Mouse (Mus musculus): ENCODE measurements at regions not wholly inside any gene's neighbourhood (a gene's known extent, or its start where the extent isn't known, plus 50 kb on each side); places are given as distances from the start of the nearest gene placed in this dataset.

- TF ChIP-seq CTCF (IDR thresholded peaks at IDR 0.05; ENCODE audit: extremely low read depth, insufficient read depth, low read length), result no peak
- no peak for TF ChIP-seq POLR2A (IDR thresholded peaks at IDR 0.05; ENCODE audit: extremely low read depth, insufficient read depth, low read length)
- Histone ChIP-seq H3K4me3 (ENCODE audit: insufficient read depth, low read length) (no peak overlapping the region), H3K4me1 (ENCODE audit: control insufficient read depth, insufficient read depth, low read length) (peaks cover 15% of the 10 kb centered on the region), H3K27ac (ENCODE audit: insufficient read depth, low read length) (peak overlapping the region; percentile 56)
Observed at GRCm38 (mm10) chr17:87501098-87501497, 54.4 kb upstream of the Calm2 start.

- Histone ChIP-seq H3K4me1 (ENCODE audit: control insufficient read depth, insufficient read depth, low read length) (peaks cover 15% of the 10 kb centered on the region), H3K27ac (ENCODE audit: insufficient read depth, low read length) (peak overlapping the region; percentile 96)
- no peak for TF ChIP-seq CTCF (IDR thresholded peaks at IDR 0.05; ENCODE audit: extremely low read depth, insufficient read depth, low read length)
- 0 out of 2 replicates have a peak, but pooled peaks have one; percentile 23 for TF ChIP-seq POLR2A (IDR thresholded peaks at IDR 0.05; ENCODE audit: extremely low read depth, insufficient read depth, low read length)
Observed at GRCm38 (mm10) chr17:87501687-87502387, 55.1 kb upstream of the Calm2 start.

DNA sequence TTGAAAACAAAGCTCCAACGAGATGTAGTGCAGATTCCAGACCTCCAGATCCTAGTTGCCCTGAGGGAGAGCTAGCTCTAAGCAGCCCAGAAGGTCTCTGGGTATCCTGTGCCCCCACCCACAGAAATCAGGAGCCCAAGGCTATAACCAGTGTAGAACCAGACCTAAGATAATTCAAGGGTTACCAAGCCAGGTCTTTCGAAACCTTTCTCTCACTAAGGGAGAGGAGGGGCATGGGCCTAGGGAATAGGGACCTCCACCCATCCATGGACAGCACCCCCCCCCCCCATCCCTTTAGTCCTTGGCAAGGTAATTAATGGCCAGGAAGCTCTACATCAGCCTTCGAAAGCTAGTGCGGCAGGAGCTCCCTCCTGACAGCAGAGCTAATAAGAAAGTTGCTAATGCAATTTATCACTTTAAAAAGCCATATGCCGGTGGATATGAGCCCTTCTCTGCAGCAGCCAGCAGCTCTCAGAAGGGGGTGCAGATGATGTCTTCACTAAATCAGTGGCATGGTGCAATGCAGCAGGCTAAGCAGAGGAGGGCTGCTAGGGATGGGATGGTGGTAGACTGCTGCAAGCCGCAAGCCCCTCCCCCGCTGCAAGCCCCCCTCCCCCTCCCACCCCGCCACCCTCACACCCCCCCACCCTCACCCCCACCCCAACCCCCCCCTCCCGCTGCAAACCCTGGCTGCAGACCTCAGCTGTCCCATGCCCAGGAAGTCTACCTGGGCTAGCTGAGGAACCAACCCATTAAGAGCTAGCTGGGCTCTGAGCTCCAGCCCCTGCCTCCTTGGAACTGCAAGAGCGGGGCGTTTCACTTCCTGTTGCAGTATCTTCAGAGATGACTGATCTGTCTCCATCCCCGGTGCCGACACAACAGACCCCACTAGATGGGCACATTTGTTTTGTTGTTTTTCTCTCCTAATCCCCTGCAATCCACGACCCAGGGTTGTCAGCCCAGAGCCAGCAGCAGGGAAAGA is 55.9 kb upstream of the Calm2 start:
- TF ChIP-seq CTCF (IDR thresholded peaks at IDR 0.05; ENCODE audit: extremely low read depth, insufficient read depth, low read length), result no peak
- 0 out of 2 replicates have a peak, but pooled peaks have one; percentile 31 for TF ChIP-seq POLR2A (IDR thresholded peaks at IDR 0.05; ENCODE audit: extremely low read depth, insufficient read depth, low read length)
- Histone ChIP-seq H3K27ac (ENCODE audit: insufficient read depth, low read length) (peak overlapping the region; percentile 93), H3K4me1 (ENCODE audit: control insufficient read depth, insufficient read depth, low read length) (peaks cover 15% of the 10 kb centered on the region), H3K4me3 (ENCODE audit: insufficient read depth, low read length) (no peak overlapping the region)

More at GRCm38 (mm10) chr17:87501687-87502387, 55.1 kb upstream of the Calm2 start:
- no peak overlapping the region for H3K4me3 ChIP-seq (ENCODE audit: insufficient read depth, low read length)

DNA sequence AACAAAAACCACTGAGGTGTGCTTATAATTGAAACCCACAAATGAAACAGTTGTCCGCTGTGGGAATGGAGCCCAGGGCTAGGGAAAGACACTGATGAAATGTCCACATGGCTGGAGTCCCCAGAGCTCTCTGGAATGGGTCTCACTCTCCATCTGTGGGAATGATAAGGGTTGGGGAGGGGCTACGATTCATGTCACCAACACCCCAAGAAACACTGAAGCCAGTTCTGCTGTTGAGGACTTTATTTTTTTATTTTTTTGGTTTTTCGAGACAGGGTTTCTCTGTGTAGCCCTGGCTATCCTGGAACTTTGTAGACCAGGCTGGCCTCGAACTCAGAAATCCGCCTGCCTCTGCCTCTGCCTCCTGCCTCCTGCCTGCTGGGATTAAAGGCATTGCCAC is 56.8 kb upstream of the Calm2 start:
- TF ChIP-seq POLR2A (IDR thresholded peaks at IDR 0.05; ENCODE audit: extremely low read depth, insufficient read depth, low read length), result no peak
- H3K4me3 ChIP-seq (ENCODE audit: insufficient read depth, low read length), result no peak overlapping the region
- no peak overlapping the region for H3K27ac ChIP-seq (ENCODE audit: insufficient read depth, low read length)
- peaks cover 15% of the 10 kb centered on the region for H3K4me1 ChIP-seq (ENCODE audit: control insufficient read depth, insufficient read depth, low read length)

GRCm38 (mm10) chr17:87504960-87505681 is 58.4 kb upstream of the Calm2 start:
- TF ChIP-seq CTCF (IDR thresholded peaks at IDR 0.05; ENCODE audit: extremely low read depth, insufficient read depth, low read length) (no peak), POLR2A (IDR thresholded peaks at IDR 0.05; ENCODE audit: extremely low read depth, insufficient read depth, low read length) (no peak)
- no peak overlapping the region for H3K27ac ChIP-seq (ENCODE audit: insufficient read depth, low read length)

GRCm38 (mm10) chr17:87507848-87508247 is 61.1 kb upstream of the Calm2 start:
- Histone ChIP-seq H3K4me3 (ENCODE audit: insufficient read depth, low read length) (no peak overlapping the region), H3K27ac (ENCODE audit: insufficient read depth, low read length) (no peak overlapping the region), H3K4me1 (ENCODE audit: control insufficient read depth, insufficient read depth, low read length) (peaks cover 3% of the 10 kb centered on the region)
- TF ChIP-seq CTCF (IDR thresholded peaks at IDR 0.05; ENCODE audit: extremely low read depth, insufficient read depth, low read length), result no peak
- TF ChIP-seq POLR2A (IDR thresholded peaks at IDR 0.05; ENCODE audit: extremely low read depth, insufficient read depth, low read length), result no peak

More at GRCm38 (mm10) chr17:87504960-87505681, 58.4 kb upstream of the Calm2 start:
- H3K4me3 ChIP-seq (ENCODE audit: insufficient read depth, low read length), result no peak overlapping the region
- H3K4me1 ChIP-seq (ENCODE audit: control insufficient read depth, insufficient read depth, low read length), result peaks cover 15% of the 10 kb centered on the region

GRCm38 (mm10) chr17:87508582-87509253 is 62.0 kb upstream of the Calm2 start:
- Histone ChIP-seq H3K27ac (ENCODE audit: insufficient read depth, low read length) (no peak overlapping the region), H3K4me1 (ENCODE audit: control insufficient read depth, insufficient read depth, low read length) (no peaks in the 10 kb centered on the region), H3K4me3 (ENCODE audit: insufficient read depth, low read length) (no peak overlapping the region)
- no peak for TF ChIP-seq POLR2A (IDR thresholded peaks at IDR 0.05; ENCODE audit: extremely low read depth, insufficient read depth, low read length)
- no peak for TF ChIP-seq CTCF (IDR thresholded peaks at IDR 0.05; ENCODE audit: extremely low read depth, insufficient read depth, low read length)

GRCm38 (mm10) chr17:87512000-87512611 is 65.4 kb upstream of the Calm2 start:
- Histone ChIP-seq H3K4me3 (ENCODE audit: insufficient read depth, low read length) (no peak overlapping the region), H3K4me1 (ENCODE audit: control insufficient read depth, insufficient read depth, low read length) (no peaks in the 10 kb centered on the region), H3K27ac (ENCODE audit: insufficient read depth, low read length) (no peak overlapping the region)
- TF ChIP-seq CTCF (IDR thresholded peaks at IDR 0.05; ENCODE audit: extremely low read depth, insufficient read depth, low read length) (no peak), POLR2A (IDR thresholded peaks at IDR 0.05; ENCODE audit: extremely low read depth, insufficient read depth, low read length) (no peak)
